Mouse (Mus musculus) forebrain, embryonic 15.5 days (tissue): ENCODE measurements around the gene Neb. TPM values are rescaled to one million over a fixed set of nuclear protein-coding genes. Genes with fewer than 3 reads are reported as not detected.

Experiments
- ATAC-seq: fragments of 200-750 bp; cut with Nextera tagmentation; replicated peaks from 2 replicates; pipeline ENCODE4 v1.8.0; 2017; ENCODE audit warnings: mild to moderate bottlenecking, moderate TSS enrichment, moderate library complexity
- H3K27ac ChIP-seq: fragments of 300-500 bp; sonication (generic); replicated peaks from 2 replicates; pipeline ENCODE4 v1.5.1; 2015; ENCODE audit warnings: mild to moderate bottlenecking, inconsistent platforms
- H3K27me3 ChIP-seq: fragments of 300-500 bp; sonication (generic); 2 replicates; pipeline ENCODE4 v1.6.1; 2015; ENCODE audit warnings: inconsistent platforms
- H3K36me3 ChIP-seq: fragments of 300-500 bp; sonication (generic); 2 replicates; pipeline ENCODE4 v1.6.1; 2015; ENCODE audit warnings: mild to moderate bottlenecking, inconsistent platforms
- H3K4me1 ChIP-seq: fragments of 300-500 bp; sonication (generic); 2 replicates; pipeline ENCODE4 v1.6.1; 2015; ENCODE audit warnings: inconsistent platforms
- H3K4me2 ChIP-seq: fragments of 300-500 bp; sonication (generic); replicated peaks from 2 replicates; pipeline ENCODE4 v1.6.1; 2015; ENCODE audit warnings: mild to moderate bottlenecking, inconsistent platforms
- H3K4me3 ChIP-seq: fragments of 300-500 bp; sonication (generic); 2 replicates; pipeline ENCODE4 v1.5.1; 2015; ENCODE audit warnings: mild to moderate bottlenecking, inconsistent platforms
- H3K9ac ChIP-seq: fragments of 300-500 bp; sonication (generic); replicated peaks from 2 replicates; pipeline ENCODE4 v1.6.1; 2015; ENCODE audit warnings: mild to moderate bottlenecking, inconsistent platforms
- H3K9me3 ChIP-seq: fragments of 300-500 bp; sonication (generic); 2 replicates; pipeline ENCODE4 v1.6.1; 2016; ENCODE audit warnings: inconsistent platforms
- WGBS: fragments of 180-500 bp; shearing (Covaris S2); methylation state at CpG from one replicate; pipeline ENCODE4 v1.1.7; 2015; ENCODE audit warnings: mixed read lengths; 5-methylcytosine and 5-hydroxymethylcytosine counted together
- polyA plus RNA-seq: library from polyadenylated mRNA; unstranded; fragments of >200 nt; fragmentation: Nextera tagmentation; extraction: Ambion mirVana; gene quantifications from 2 replicates; pipeline ENCODE4 v1.2.1, GENCODE M21; 2015

The Neb gene
- polyA plus RNA-seq, 1 experiment from 2014 or later, result 10.3 TPM

- peak; percentile 88 for ATAC-seq
- no peaks in the 10 kb centered on the region for H3K27me3 ChIP-seq
- 45% methylated on average over 4 of the region's 4 CpGs for WGBS
- H3K9me3 ChIP-seq, result no peaks in the 10 kb centered on the region
- H3K36me3 ChIP-seq, result no peaks in the 10 kb centered on the region
- no peak overlapping the region for H3K9ac ChIP-seq
- H3K4me1 ChIP-seq, result no peaks in the 10 kb centered on the region
- 0 out of 2 replicates have a peak overlapping the region, but pooled peaks have one; percentile 70 for H3K27ac ChIP-seq
- H3K4me2 ChIP-seq, result no peak overlapping the region
- no peak overlapping the region for H3K4me3 ChIP-seq
These were observed 50.9 kb downstream of the Neb start for GRCm38 (mm10) chr2:52327244-52327815.

GRCm38 (mm10) chr2:52321866-52322265, 56.4 kb downstream of the Neb start:
- no peak overlapping the region for H3K4me3 ChIP-seq
- ATAC-seq, result no peak
- no peaks in the 10 kb centered on the region for H3K9me3 ChIP-seq
- no peaks in the 10 kb centered on the region for H3K4me1 ChIP-seq
- no peak overlapping the region for H3K4me2 ChIP-seq
- no peaks in the 10 kb centered on the region for H3K27me3 ChIP-seq
- no peak overlapping the region for H3K9ac ChIP-seq
- no peak overlapping the region for H3K27ac ChIP-seq
- no peaks in the 10 kb centered on the region for H3K36me3 ChIP-seq
- 89% methylated on average over 3 of the region's 3 CpGs for WGBS

- 95% methylated on average over 2 of the region's 2 CpGs for WGBS
- H3K4me3 ChIP-seq, result no peak overlapping the region
- no peak for ATAC-seq
These were observed 58.1 kb downstream of the Neb start for GRCm38 (mm10) chr2:52320175-52320574.

GRCm38 (mm10) chr2:52319020-52319567, 59.2 kb downstream of the Neb start:
- Histone ChIP-seq H3K4me2 (no peak overlapping the region), H3K27ac (no peak overlapping the region), H3K4me1 (no peaks in the 10 kb centered on the region), H3K9me3 (no peaks in the 10 kb centered on the region), H3K27me3 (no peaks in the 10 kb centered on the region), H3K36me3 (no peaks in the 10 kb centered on the region), H3K4me3 (no peak overlapping the region), H3K9ac (no peak overlapping the region)
- no peak for ATAC-seq
- 81% methylated on average over 5 of the region's 5 CpGs for WGBS

More at GRCm38 (mm10) chr2:52320175-52320574, 58.1 kb downstream of the Neb start:
- Histone ChIP-seq H3K4me1 (no peaks in the 10 kb centered on the region), H3K4me2 (no peak overlapping the region), H3K9ac (no peak overlapping the region), H3K36me3 (no peaks in the 10 kb centered on the region), H3K9me3 (no peaks in the 10 kb centered on the region), H3K27ac (no peak overlapping the region), H3K27me3 (no peaks in the 10 kb centered on the region)

GRCm38 (mm10) chr2:52317471-52317870, 60.8 kb downstream of the Neb start:
- Histone ChIP-seq H3K4me3 (no peak overlapping the region), H3K27ac (no peak overlapping the region), H3K4me2 (no peak overlapping the region), H3K36me3 (no peaks in the 10 kb centered on the region), H3K4me1 (no peaks in the 10 kb centered on the region), H3K27me3 (no peaks in the 10 kb centered on the region), H3K9me3 (no peaks in the 10 kb centered on the region), H3K9ac (no peak overlapping the region)
- WGBS, result 83% methylated on average over 4 of the region's 4 CpGs
- ATAC-seq, result no peak

GRCm38 (mm10) chr2:52315737-52316136, 62.5 kb downstream of the Neb start:
- no peak overlapping the region for H3K4me3 ChIP-seq
- 86% methylated on average over 3 of the region's 3 CpGs for WGBS

GRCm38 (mm10) chr2:52314922-52315730, 63.1 kb downstream of the Neb start:
- 61% methylated on average over 7 of the region's 7 CpGs for WGBS
- no peak overlapping the region for H3K9ac ChIP-seq
- no peak overlapping the region for H3K4me3 ChIP-seq
- H3K27ac ChIP-seq, result no peak overlapping the region
- H3K4me2 ChIP-seq, result no peak overlapping the region
- no peak for ATAC-seq
- no peaks in the 10 kb centered on the region for H3K4me1 ChIP-seq
- no peaks in the 10 kb centered on the region for H3K27me3 ChIP-seq
- no peaks in the 10 kb centered on the region for H3K36me3 ChIP-seq
- no peaks in the 10 kb centered on the region for H3K9me3 ChIP-seq

More at GRCm38 (mm10) chr2:52315737-52316136, 62.5 kb downstream of the Neb start:
- Histone ChIP-seq H3K9ac (no peak overlapping the region), H3K4me1 (no peaks in the 10 kb centered on the region), H3K9me3 (no peaks in the 10 kb centered on the region), H3K36me3 (no peaks in the 10 kb centered on the region), H3K27me3 (no peaks in the 10 kb centered on the region), H3K4me2 (no peak overlapping the region), H3K27ac (no peak overlapping the region)
- no peak for ATAC-seq

- Histone ChIP-seq H3K4me3 (no peak overlapping the region), H3K27me3 (no peaks in the 10 kb centered on the region), H3K36me3 (no peaks in the 10 kb centered on the region), H3K4me2 (no peak overlapping the region), H3K9me3 (no peaks in the 10 kb centered on the region), H3K4me1 (no peaks in the 10 kb centered on the region), H3K9ac (no peak overlapping the region), H3K27ac (no peak overlapping the region)
- no peak for ATAC-seq
- WGBS, result 79% methylated on average over 4 of the region's 4 CpGs
These were observed 67.5 kb downstream of the Neb start for GRCm38 (mm10) chr2:52310757-52311156.

GRCm38 (mm10) chr2:52306635-52307034, 71.6 kb downstream of the Neb start:
- no peak overlapping the region for H3K4me2 ChIP-seq
- H3K9ac ChIP-seq, result no peak overlapping the region
- 89% methylated on average over 5 of the region's 5 CpGs for WGBS
- no peaks in the 10 kb centered on the region for H3K27me3 ChIP-seq
- H3K4me1 ChIP-seq, result no peaks in the 10 kb centered on the region
- no peak overlapping the region for H3K4me3 ChIP-seq
- H3K27ac ChIP-seq, result no peak overlapping the region
- no peaks in the 10 kb centered on the region for H3K9me3 ChIP-seq
- H3K36me3 ChIP-seq, result no peaks in the 10 kb centered on the region
- no peak for ATAC-seq

GRCm38 (mm10) chr2:52304554-52304953, 73.7 kb downstream of the Neb start:
- no peaks in the 10 kb centered on the region for H3K27me3 ChIP-seq
- H3K9ac ChIP-seq, result no peak overlapping the region
- 80% methylated on average over 3 of the region's 3 CpGs for WGBS
- H3K36me3 ChIP-seq, result no peaks in the 10 kb centered on the region
- H3K4me3 ChIP-seq, result no peak overlapping the region
- no peak overlapping the region for H3K4me2 ChIP-seq
- no peaks in the 10 kb centered on the region for H3K4me1 ChIP-seq
- H3K9me3 ChIP-seq, result no peaks in the 10 kb centered on the region
- no peak overlapping the region for H3K27ac ChIP-seq
- no peak for ATAC-seq

- Histone ChIP-seq H3K4me1 (no peaks in the 10 kb centered on the region), H3K27me3 (no peaks in the 10 kb centered on the region), H3K9ac (no peak overlapping the region), H3K4me2 (no peak overlapping the region), H3K4me3 (no peak overlapping the region), H3K9me3 (no peaks in the 10 kb centered on the region), H3K27ac (no peak overlapping the region), H3K36me3 (no peaks in the 10 kb centered on the region)
- WGBS, result 93% methylated on average over 1 of the region's 1 CpGs
- ATAC-seq, result no peak
These were observed 74.9 kb downstream of the Neb start for GRCm38 (mm10) chr2:52303405-52303804.

GRCm38 (mm10) chr2:52297969-52298368, 80.3 kb downstream of the Neb start:
- Histone ChIP-seq H3K4me3 (no peak overlapping the region), H3K9ac (no peak overlapping the region), H3K4me1 (no peaks in the 10 kb centered on the region), H3K36me3 (no peaks in the 10 kb centered on the region), H3K9me3 (no peaks in the 10 kb centered on the region), H3K27ac (no peak overlapping the region), H3K27me3 (no peaks in the 10 kb centered on the region), H3K4me2 (no peak overlapping the region)
- no peak for ATAC-seq
- WGBS, result 97% methylated on average over 5 of the region's 5 CpGs
